Mouse (Mus musculus) embryonic fibroblast, embryonic 13.5 days (primary cell): ENCODE measurements around the gene Herc6. TPM values are rescaled to one million over a fixed set of nuclear protein-coding genes. Genes with fewer than 3 reads are reported as not detected.

Source experiments
- H3K27ac ChIP-seq: 2 replicates; pipeline ENCODE4 v1.5.1; 2012; ENCODE audit warnings: low read length, control low read depth, inconsistent platforms; ENCODE audit not compliant: insufficient read depth
- H3K4me1 ChIP-seq: 2 replicates; pipeline ENCODE4 v1.6.1; 2011; ENCODE audit warnings: low read length; ENCODE audit not compliant: control insufficient read depth, insufficient read depth
- H3K4me3 ChIP-seq: 2 replicates; pipeline ENCODE4 v1.5.1; 2011; ENCODE audit warnings: mild to moderate bottlenecking, control low read depth, low read length; ENCODE audit not compliant: insufficient read depth
- CTCF ChIP-seq: IDR thresholded peaks from 2 replicates; pipeline ENCODE4 v1.5.1; 2011; ENCODE audit warnings: mild to moderate bottlenecking, control low read depth, low read length, moderate library complexity, borderline replicate concordance; ENCODE audit not compliant: insufficient read depth
- POLR2A ChIP-seq: IDR thresholded peaks from 2 replicates; pipeline ENCODE4 v1.6.1; 2011; ENCODE audit warnings: low read depth, mild to moderate bottlenecking, control low read depth, low read length, moderate library complexity
- polyA plus RNA-seq: library from polyadenylated mRNA; stranded (reverse); fragments of >200 nt; gene quantifications from 2 replicates; pipeline ENCODE4 v1.2.4, GENCODE M21; 2011; ENCODE audit warnings: low read depth; ENCODE audit not compliant: missing spikeins, insufficient read length

Gene Herc6
- polyA plus RNA-seq, 1 experiment = 12.1 TPM

GRCm38 (mm10) chr6:57711726-57712125 lies 130.9 kb downstream of the Herc6 start:
- no peak for TF ChIP-seq POLR2A
- TF ChIP-seq CTCF = no peak
- Histone ChIP-seq H3K27ac (no peak overlapping the region), H3K4me3 (no peak overlapping the region), H3K4me1 (no peaks in the 10 kb centered on the region)

Other genes with a start within 250 kb of the Herc6 start
- gene Vmn1r17, start 217.3 kb upstream of the Herc6 start, polyA plus RNA-seq = not detected in 2 replicates
- gene Vmn1r18, start 185.2 kb upstream of the Herc6 start, polyA plus RNA-seq = not detected in 2 replicates
- gene Vmn1r19, start 177.2 kb upstream of the Herc6 start, polyA plus RNA-seq = not detected in 2 replicates
- not detected in 2 replicates for gene Vmn1r20, start 152.1 kb upstream of the Herc6 start, polyA plus RNA-seq
- gene Ppm1k, start 45.5 kb upstream of the Herc6 start, polyA plus RNA-seq = 6.9 and 11.4 TPM in 2 replicates
- 6.5 and 7.1 TPM in 2 replicates for gene Pyurf, start 111.1 kb downstream of the Herc6 start, polyA plus RNA-seq
- 17.3 and 23.2 TPM in 2 replicates for gene Lancl2, start 121.5 kb downstream of the Herc6 start, polyA plus RNA-seq
- 52.2 and 52.5 TPM in 2 replicates for gene Vopp1, start 244.2 kb downstream of the Herc6 start, polyA plus RNA-seq